Mouse (Mus musculus) lung, postnatal 4 days (tissue): ENCODE measurements around the gene Hydin.
A peak's percentile ranks its signal among the peaks of the same experiment; 100 is the strongest.
"Not testable (repeated sequence)": the region's sequence is repeated elsewhere in the genome, so short reads cannot be mapped to it uniquely, and the experiment has no call there.

Experiments
- DNase-seq, 2 experiments: peaks; one replicate each; pipeline ENCODE4 v3.0.0; 2021

The Hydin gene

GRCm38 (mm10) chr8:110339447-110339846, 72.7 kb downstream of the Hydin start:
- no peak for DNase-seq

GRCm38 (mm10) chr8:110340090-110340703, 73.4 kb downstream of the Hydin start:
- peak in 1 of 2 experiments; percentile 66 for DNase-seq

GRCm38 (mm10) chr8:110345697-110346394, 79.1 kb downstream of the Hydin start:
- no peak for DNase-seq

- DNase-seq = no peak
Measured at GRCm38 (mm10) chr8:110346915-110347314, 80.1 kb downstream of the Hydin start.

- no peak for DNase-seq
Measured at GRCm38 (mm10) chr8:110350725-110351124, 83.9 kb downstream of the Hydin start.

GRCm38 (mm10) chr8:110351909-110352308, 85.1 kb downstream of the Hydin start:
- no peak for DNase-seq

GRCm38 (mm10) chr8:110362975-110363374, 96.2 kb downstream of the Hydin start:
- no peak for DNase-seq

GRCm38 (mm10) chr8:110372836-110373235, 106.1 kb downstream of the Hydin start:
- no peak for DNase-seq

GRCm38 (mm10) chr8:110373695-110374094, 106.9 kb downstream of the Hydin start:
- DNase-seq = no peak

- DNase-seq = no peak
Measured at GRCm38 (mm10) chr8:110382751-110383150, 116.0 kb downstream of the Hydin start.

GRCm38 (mm10) chr8:110384632-110385031, 117.9 kb downstream of the Hydin start:
- DNase-seq = not testable (repeated sequence)

- DNase-seq = no peak
Measured at GRCm38 (mm10) chr8:110395656-110396055, 128.9 kb downstream of the Hydin start.

GRCm38 (mm10) chr8:110400536-110400935, 133.8 kb downstream of the Hydin start:
- DNase-seq = no peak

- DNase-seq = no peak
Measured at GRCm38 (mm10) chr8:110402311-110402710, 135.5 kb downstream of the Hydin start.

GRCm38 (mm10) chr8:110404516-110404915, 137.7 kb downstream of the Hydin start:
- no peak for DNase-seq

GRCm38 (mm10) chr8:110415121-110415520, 148.3 kb downstream of the Hydin start:
- no peak for DNase-seq

GRCm38 (mm10) chr8:110416931-110417330, 150.2 kb downstream of the Hydin start:
- no peak for DNase-seq

- no peak for DNase-seq
Measured at GRCm38 (mm10) chr8:110417801-110418200, 151.0 kb downstream of the Hydin start.

- DNase-seq = no peak
Measured at GRCm38 (mm10) chr8:110419711-110420110, 152.9 kb downstream of the Hydin start.

- DNase-seq = no peak
Measured at GRCm38 (mm10) chr8:110420221-110420620, 153.4 kb downstream of the Hydin start.

- DNase-seq = no peak
Measured at GRCm38 (mm10) chr8:110424146-110424545, 157.4 kb downstream of the Hydin start.

GRCm38 (mm10) chr8:110431340-110431739, 164.6 kb downstream of the Hydin start:
- DNase-seq = no peak

GRCm38 (mm10) chr8:110440528-110440927, 173.8 kb downstream of the Hydin start:
- no peak for DNase-seq

- DNase-seq = no peak
Measured at GRCm38 (mm10) chr8:110444276-110444675, 177.5 kb downstream of the Hydin start.

GRCm38 (mm10) chr8:110450463-110450862, 183.7 kb downstream of the Hydin start:
- no peak for DNase-seq
